Mouse (Mus musculus): ENCODE measurements at regions not wholly inside any gene's neighbourhood (a gene's known extent, or its start where the extent isn't known, plus 50 kb on each side); places are given as distances from the start of the nearest gene placed in this dataset.

DNA sequence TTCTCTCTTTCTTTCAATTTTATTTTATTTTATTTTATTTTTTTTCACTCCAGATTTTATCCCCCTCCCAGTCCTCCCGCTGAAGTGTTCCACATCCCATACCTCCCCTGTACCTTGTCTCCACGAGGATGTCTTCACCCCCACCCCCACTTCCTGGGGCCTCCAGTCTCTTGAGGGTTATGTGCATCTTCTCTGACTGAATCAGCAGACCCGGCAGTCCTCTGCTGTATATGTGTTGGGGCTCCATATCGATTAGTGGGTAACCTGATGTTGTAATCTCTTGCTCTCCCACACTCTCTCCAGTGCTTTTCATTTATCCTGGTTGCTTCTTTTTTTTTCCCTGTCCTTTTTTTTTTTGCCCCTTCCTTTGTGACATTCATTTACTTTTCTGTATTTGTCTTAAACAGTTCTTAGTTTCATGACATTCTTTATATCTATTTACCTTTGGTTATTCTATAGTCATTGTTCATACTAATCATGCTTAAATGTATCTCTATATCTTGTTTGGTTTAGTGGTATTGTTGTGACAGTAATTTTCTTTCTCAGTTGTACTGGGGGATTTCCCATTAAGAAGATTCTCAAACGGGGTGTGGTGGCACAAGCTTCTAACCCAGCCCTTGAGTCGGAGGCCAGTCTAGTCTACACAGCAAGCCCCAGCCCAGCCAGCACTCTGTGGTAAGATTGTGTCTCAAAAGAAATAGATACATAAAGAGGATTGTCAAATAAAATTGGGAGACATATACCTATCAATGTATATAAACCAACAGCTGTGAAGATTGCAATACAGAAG is 73.9 kb upstream of the Cnot2 start:
- WGBS, result 65% methylated on average over 6 of the region's 6 CpGs
- no peak overlapping the region for H3K4me3 ChIP-seq (replicated peaks; ENCODE audit: extremely low read depth, low read depth, low read length)
- H3K4me1 ChIP-seq (ENCODE audit: control insufficient read depth, insufficient read depth, low read length), result no peaks in the 10 kb centered on the region
- DNase-seq, result no peak
- TF ChIP-seq CTCF (IDR thresholded peaks at IDR 0.05; ENCODE audit: insufficient read depth, low read length) (no peak), POLR2A (IDR thresholded peaks at IDR 0.05; ENCODE audit: borderline replicate concordance, extremely low read depth, low read depth, low read length) (no peak)

DNA sequence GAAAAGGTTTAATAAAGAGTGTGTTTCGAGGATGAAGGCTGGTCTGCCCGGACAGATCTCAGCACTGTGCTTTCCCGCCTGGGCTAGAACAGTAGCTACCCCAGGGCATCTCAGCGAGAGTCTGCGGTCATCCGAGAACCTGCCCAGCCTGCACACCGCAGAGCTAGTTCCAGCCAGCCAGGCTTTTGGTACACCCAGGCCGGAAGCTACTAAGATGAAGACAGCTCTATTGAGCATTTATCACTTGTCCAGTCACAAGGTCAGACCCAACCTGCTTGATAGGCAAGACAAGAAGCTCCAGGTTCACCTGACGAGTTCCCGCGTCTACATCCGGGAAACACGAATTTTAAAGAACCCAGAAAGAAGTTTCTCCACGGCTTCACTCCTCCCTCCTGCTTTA is 72.8 kb upstream of the Cnot2 start:
- TF ChIP-seq POLR2A (IDR thresholded peaks at IDR 0.05; ENCODE audit: borderline replicate concordance, extremely low read depth, low read depth, low read length) (no peak), CTCF (IDR thresholded peaks at IDR 0.05; ENCODE audit: insufficient read depth, low read length) (no peak)
- Histone ChIP-seq H3K4me1 (ENCODE audit: control insufficient read depth, insufficient read depth, low read length) (no peaks in the 10 kb centered on the region), H3K4me3 (replicated peaks; ENCODE audit: extremely low read depth, low read depth, low read length) (no peak overlapping the region)
- DNase-seq, result no peak
- 96% methylated on average over 14 of the region's 14 CpGs for WGBS

DNA sequence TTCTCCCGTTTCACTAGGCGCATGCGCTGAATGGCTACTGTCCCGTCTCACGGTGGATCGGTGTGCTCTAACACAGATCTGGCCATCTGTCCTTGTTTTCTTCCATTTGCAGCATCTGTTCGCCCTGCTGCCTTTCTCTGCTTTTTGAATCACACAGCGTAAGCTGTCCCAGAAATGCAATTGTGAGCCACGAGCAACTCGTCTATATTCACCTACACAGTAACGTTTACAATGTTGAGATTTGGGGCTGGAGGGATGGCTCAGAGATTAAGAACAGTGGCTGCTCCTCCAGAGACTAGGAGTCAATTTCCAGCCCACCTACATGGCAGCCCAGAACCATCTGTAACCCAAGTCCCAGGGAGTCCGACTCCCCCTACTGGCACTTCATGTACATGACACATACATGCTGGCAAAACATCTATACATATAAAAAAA is 72.2 kb upstream of the Cnot2 start:
- DNase-seq, result no peak
- WGBS, result 82% methylated on average over 12 of the region's 12 CpGs
- Histone ChIP-seq H3K4me1 (ENCODE audit: control insufficient read depth, insufficient read depth, low read length) (no peaks in the 10 kb centered on the region), H3K4me3 (replicated peaks; ENCODE audit: extremely low read depth, low read depth, low read length) (no peak overlapping the region)
- TF ChIP-seq CTCF (IDR thresholded peaks at IDR 0.05; ENCODE audit: insufficient read depth, low read length) (no peak), POLR2A (IDR thresholded peaks at IDR 0.05; ENCODE audit: borderline replicate concordance, extremely low read depth, low read depth, low read length) (no peak)

DNA sequence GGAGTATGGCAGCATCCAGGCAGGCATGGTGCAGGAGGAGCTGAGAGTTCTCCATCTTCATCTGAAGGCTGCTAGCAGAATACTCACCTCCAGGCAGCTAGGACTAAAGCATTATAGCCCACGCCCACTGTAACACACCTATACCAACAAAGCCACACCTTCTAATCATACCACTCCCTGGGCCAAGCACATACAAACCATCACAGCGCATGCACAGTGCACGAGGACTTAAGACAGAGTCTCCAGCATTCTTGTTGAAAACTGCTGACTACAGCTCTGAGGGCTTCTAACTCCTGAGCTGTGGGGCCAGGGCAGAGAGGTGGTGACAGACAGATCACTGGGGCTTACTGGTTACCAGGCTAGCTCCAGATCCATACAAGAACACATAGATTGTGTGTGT is 68.0 kb upstream of the Cnot2 start:
- WGBS, result 77% methylated on average over 3 of the region's 3 CpGs
- DNase-seq, result no peak
- Histone ChIP-seq H3K4me1 (ENCODE audit: control insufficient read depth, insufficient read depth, low read length) (no peaks in the 10 kb centered on the region), H3K4me3 (replicated peaks; ENCODE audit: extremely low read depth, low read depth, low read length) (no peak overlapping the region)
- TF ChIP-seq CTCF (IDR thresholded peaks at IDR 0.05; ENCODE audit: insufficient read depth, low read length) (no peak), POLR2A (IDR thresholded peaks at IDR 0.05; ENCODE audit: borderline replicate concordance, extremely low read depth, low read depth, low read length) (no peak)

DNA sequence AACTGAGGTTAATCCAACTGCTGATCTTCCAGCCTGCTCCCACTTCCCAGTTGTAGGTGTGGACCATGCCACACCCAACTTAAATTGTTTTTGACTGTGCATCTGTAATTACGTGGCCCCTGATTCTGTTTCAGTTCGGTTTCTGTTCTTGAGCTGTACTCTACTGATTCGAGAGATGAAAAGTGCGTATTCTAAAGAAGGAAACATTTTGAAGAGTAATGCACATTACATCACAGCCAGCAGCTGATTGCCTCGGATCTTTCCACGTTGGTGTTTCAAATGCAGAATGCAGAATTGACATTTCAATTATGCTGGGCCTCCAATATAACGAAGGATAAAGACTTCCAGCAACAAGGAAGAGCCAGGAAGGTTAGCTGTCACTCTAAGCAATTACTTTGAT is 64.7 kb upstream of the Cnot2 start:
- TF ChIP-seq CTCF (IDR thresholded peaks at IDR 0.05; ENCODE audit: insufficient read depth, low read length) (no peak), POLR2A (IDR thresholded peaks at IDR 0.05; ENCODE audit: borderline replicate concordance, extremely low read depth, low read depth, low read length) (no peak)
- no peak overlapping the region for H3K4me3 ChIP-seq (replicated peaks; ENCODE audit: extremely low read depth, low read depth, low read length)
- no peaks in the 10 kb centered on the region for H3K4me1 ChIP-seq (ENCODE audit: control insufficient read depth, insufficient read depth, low read length)
- WGBS, result 84% methylated on average over 7 of the region's 7 CpGs
- DNase-seq, result no peak

DNA sequence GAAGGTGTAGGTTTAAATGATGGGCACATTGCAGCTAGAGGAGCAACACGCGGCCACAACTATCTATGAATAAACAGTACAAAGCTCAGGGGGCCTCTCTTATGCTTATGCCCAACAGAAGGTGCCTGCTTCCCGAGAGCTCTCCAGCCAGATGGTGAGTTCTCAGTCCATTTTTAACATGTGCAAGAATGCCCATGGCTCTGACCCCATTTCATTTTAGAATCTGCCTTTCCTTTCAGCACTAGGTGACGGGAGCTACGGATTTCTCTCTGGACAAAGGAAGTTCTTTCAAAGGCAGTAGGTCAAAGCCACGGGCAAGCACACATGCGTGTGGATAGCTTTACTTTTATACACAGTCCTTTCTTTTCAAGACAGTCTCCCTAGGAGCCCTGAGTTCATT is 64.3 kb upstream of the Cnot2 start:
- Histone ChIP-seq H3K4me1 (ENCODE audit: control insufficient read depth, insufficient read depth, low read length) (no peaks in the 10 kb centered on the region), H3K4me3 (replicated peaks; ENCODE audit: extremely low read depth, low read depth, low read length) (no peak overlapping the region)
- no peak for DNase-seq
- no peak for TF ChIP-seq POLR2A (IDR thresholded peaks at IDR 0.05; ENCODE audit: borderline replicate concordance, extremely low read depth, low read depth, low read length)
- TF ChIP-seq CTCF (IDR thresholded peaks at IDR 0.05; ENCODE audit: insufficient read depth, low read length), result no peak
- 83% methylated on average over 7 of the region's 7 CpGs for WGBS

DNA sequence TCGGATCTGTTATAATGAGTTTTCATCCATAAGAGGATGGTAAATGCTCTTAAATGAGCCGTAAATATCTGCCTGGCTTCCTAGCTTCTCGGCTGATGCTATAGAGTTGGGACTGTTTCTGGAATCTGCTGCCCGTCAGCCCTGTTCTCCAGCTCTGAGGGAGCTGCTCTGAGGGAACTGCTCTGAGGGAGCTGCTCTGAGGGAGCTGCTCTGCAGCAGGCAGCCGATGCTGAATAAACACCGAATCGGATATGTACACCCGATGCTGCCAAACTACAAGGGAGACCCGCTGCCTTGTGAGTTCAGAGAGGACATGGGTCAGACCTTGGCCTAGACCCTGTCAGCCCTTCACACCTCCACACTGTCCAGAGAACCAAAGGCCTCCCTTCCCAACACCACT is 63.8 kb upstream of the Cnot2 start:
- no peak for TF ChIP-seq CTCF (IDR thresholded peaks at IDR 0.05; ENCODE audit: insufficient read depth, low read length)
- no peak for TF ChIP-seq POLR2A (IDR thresholded peaks at IDR 0.05; ENCODE audit: borderline replicate concordance, extremely low read depth, low read depth, low read length)
- 66% methylated on average over 9 of the region's 9 CpGs for WGBS

More for the DNA sequence above, 63.8 kb upstream of the Cnot2 start:
- Histone ChIP-seq H3K4me1 (ENCODE audit: control insufficient read depth, insufficient read depth, low read length) (no peaks in the 10 kb centered on the region), H3K4me3 (replicated peaks; ENCODE audit: extremely low read depth, low read depth, low read length) (no peak overlapping the region)
- no peak for DNase-seq

Data from lung, adult 2 months (tissue).